Mouse (Mus musculus): ENCODE data around the gene Ntrk3. TPM values are rescaled to one million over a fixed set of nuclear protein-coding genes. Genes with fewer than 3 reads are reported as not detected.

Ntrk3 gene
- polyA plus RNA-seq, 1 experiment, result 91.5 TPM

DNA sequence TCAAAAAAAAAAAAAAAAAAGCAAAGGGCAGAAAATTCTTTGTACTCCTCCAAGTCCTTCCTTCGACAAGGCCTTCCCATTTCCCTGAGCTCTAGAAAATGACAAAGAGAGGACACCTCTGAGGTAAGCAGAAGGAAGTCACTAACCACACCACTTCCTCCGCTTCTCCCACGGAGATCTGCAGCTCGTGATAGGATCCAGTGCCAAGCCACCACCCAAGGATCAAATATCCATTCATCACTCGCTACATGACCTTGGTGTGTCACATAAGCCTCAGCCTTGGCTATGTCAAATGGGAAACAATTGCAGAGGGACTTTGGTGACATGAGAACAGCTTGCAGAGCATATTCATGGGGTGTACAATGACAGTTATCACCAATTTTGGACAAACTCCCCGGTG, 52.9 kb downstream of the Ntrk3 start:
- no peak for DNase-seq
- Histone ChIP-seq H3K4me1 (ENCODE audit: control insufficient read depth, insufficient read depth, low read length) (peaks cover 4% of the 10 kb centered on the region; the same call in 1 of the 2 replicates), H3K4me3 (replicated peaks; ENCODE audit: insufficient read depth, low read depth, low read length) (no peak overlapping the region), H3K27me3 (ENCODE audit: control insufficient read depth, insufficient read depth, low read length) (no peaks in the 10 kb centered on the region), H3K27ac (ENCODE audit: insufficient read depth, low read length) (no peak overlapping the region)
- no peak for TF ChIP-seq POLR2A (IDR thresholded peaks at IDR 0.05; ENCODE audit: borderline replicate concordance, insufficient read depth, low read length)
- no peak for TF ChIP-seq CTCF (IDR thresholded peaks at IDR 0.05; ENCODE audit: borderline replicate concordance, insufficient read depth, low read depth, low read length)
- WGBS, result 78% methylated on average over 6 of the region's 6 CpGs

DNA sequence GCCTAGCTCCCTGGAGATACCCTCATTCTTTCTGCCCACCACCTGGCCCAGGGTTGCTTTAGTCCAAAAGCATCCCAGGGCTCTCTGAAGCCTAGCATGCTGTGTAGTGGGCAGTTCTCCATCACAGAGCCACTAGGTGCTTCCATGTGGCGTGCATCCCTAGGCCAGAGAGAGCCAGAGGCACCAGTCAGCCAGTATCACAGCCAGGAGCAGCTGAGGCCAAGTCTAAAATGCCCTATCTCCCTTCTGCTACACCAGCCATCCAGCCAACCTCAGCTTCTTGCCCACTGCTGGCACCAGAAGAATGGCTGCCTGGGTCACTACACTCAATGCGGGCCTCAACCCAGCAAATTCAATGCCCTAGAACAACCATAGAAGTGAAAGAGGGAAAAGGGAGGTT, 56.9 kb downstream of the Ntrk3 start:
- no peak overlapping the region for H3K4me3 ChIP-seq (replicated peaks; ENCODE audit: insufficient read depth, low read depth, low read length)
- no peak for TF ChIP-seq CTCF (IDR thresholded peaks at IDR 0.05; ENCODE audit: borderline replicate concordance, insufficient read depth, low read depth, low read length)
- TF ChIP-seq POLR2A (IDR thresholded peaks at IDR 0.05; ENCODE audit: borderline replicate concordance, insufficient read depth, low read length), result no peak
- WGBS, result 26% methylated on average over 2 of the region's 2 CpGs
- peak in 1 of 2 experiments; percentile 42 for DNase-seq
- H3K27ac ChIP-seq (ENCODE audit: insufficient read depth, low read length), result no peak overlapping the region
- H3K27me3 ChIP-seq (ENCODE audit: control insufficient read depth, insufficient read depth, low read length), result no peaks in the 10 kb centered on the region
- H3K4me1 ChIP-seq (ENCODE audit: control insufficient read depth, insufficient read depth, low read length), result peaks cover 4% of the 10 kb centered on the region; the same call in 1 of the 2 replicates

DNA sequence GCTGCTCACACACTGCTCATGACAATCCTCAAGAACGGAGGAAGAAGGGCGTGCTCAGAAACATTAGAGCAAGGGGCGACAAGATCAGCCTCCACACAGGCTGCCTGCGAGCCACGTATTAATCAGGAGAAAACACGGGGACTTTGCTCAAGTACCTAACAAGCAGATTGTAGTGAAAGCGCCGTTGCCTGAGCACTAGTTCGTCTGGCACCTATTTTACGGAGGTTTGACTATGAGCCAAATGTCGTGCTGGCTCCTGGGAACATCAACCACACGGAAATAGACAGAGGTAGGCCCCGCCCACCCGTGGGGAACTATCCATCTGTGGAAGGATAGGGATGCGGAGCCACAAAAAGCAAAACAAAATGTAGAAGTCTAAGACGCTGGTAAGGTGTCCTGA, 68.4 kb downstream of the Ntrk3 start:
- WGBS, result 70% methylated on average over 16 of the region's 16 CpGs
- Histone ChIP-seq H3K27ac (ENCODE audit: insufficient read depth, low read length) (no peak overlapping the region), H3K27me3 (ENCODE audit: control insufficient read depth, insufficient read depth, low read length) (no peaks in the 10 kb centered on the region), H3K4me1 (ENCODE audit: control insufficient read depth, insufficient read depth, low read length) (no peaks in the 10 kb centered on the region), H3K4me3 (replicated peaks; ENCODE audit: insufficient read depth, low read depth, low read length) (no peak overlapping the region)
- TF ChIP-seq POLR2A (IDR thresholded peaks at IDR 0.05; ENCODE audit: borderline replicate concordance, insufficient read depth, low read length), result no peak
- TF ChIP-seq CTCF (IDR thresholded peaks at IDR 0.05; ENCODE audit: borderline replicate concordance, insufficient read depth, low read depth, low read length), result no peak
- DNase-seq, result no peak

GRCm38 (mm10) chr7:78668916-78669315, 68.9 kb downstream of the Ntrk3 start:
- TF ChIP-seq POLR2A (IDR thresholded peaks at IDR 0.05; ENCODE audit: borderline replicate concordance, insufficient read depth, low read length) (no peak), CTCF (IDR thresholded peaks at IDR 0.05; ENCODE audit: borderline replicate concordance, insufficient read depth, low read depth, low read length) (no peak)
- no peak overlapping the region for H3K27ac ChIP-seq (ENCODE audit: insufficient read depth, low read length)
- WGBS, result 88% methylated on average over 6 of the region's 6 CpGs

DNA sequence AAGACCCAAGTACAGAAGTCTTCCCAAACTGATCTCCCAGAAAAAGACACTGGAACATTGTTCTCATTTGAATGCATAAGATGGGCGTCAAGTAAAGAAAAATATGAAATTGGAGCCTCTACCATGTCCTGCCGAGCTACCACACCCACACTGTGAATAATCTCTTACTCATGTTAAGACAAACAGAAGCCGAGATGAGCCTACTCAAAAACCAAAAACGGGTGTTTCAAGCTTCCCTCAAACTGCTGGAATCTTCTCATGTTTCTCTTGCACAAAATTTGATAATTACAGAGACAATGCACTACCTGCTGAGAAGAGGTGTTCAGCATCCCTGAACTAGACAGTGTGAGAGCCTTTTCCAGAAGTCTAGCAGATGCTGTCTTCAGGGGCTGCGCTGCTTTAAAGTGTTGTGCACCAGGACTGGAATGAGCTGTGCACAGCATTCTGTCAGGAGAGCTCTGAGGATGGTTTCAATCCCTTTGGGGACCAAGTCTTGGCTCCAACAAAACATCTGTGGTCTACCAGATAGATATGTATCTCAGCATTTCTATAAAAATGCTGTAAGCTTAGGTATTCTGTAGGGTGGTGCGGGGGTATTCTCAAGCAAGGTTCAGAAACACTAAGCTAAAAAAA, 69.7 kb downstream of the Ntrk3 start:
- 87% methylated on average over 6 of the region's 6 CpGs for WGBS
- no peak for TF ChIP-seq CTCF (IDR thresholded peaks at IDR 0.05; ENCODE audit: borderline replicate concordance, insufficient read depth, low read depth, low read length)
- TF ChIP-seq POLR2A (IDR thresholded peaks at IDR 0.05; ENCODE audit: borderline replicate concordance, insufficient read depth, low read length), result no peak
- Histone ChIP-seq H3K27me3 (ENCODE audit: control insufficient read depth, insufficient read depth, low read length) (no peaks in the 10 kb centered on the region), H3K4me1 (ENCODE audit: control insufficient read depth, insufficient read depth, low read length) (no peaks in the 10 kb centered on the region), H3K27ac (ENCODE audit: insufficient read depth, low read length) (no peak overlapping the region), H3K4me3 (replicated peaks; ENCODE audit: insufficient read depth, low read depth, low read length) (no peak overlapping the region)
- DNase-seq, result no peak

More at GRCm38 (mm10) chr7:78668916-78669315, 68.9 kb downstream of the Ntrk3 start:
- no peaks in the 10 kb centered on the region for H3K27me3 ChIP-seq (ENCODE audit: control insufficient read depth, insufficient read depth, low read length)
- H3K4me1 ChIP-seq (ENCODE audit: control insufficient read depth, insufficient read depth, low read length), result no peaks in the 10 kb centered on the region
- DNase-seq, result no peak
- H3K4me3 ChIP-seq (replicated peaks; ENCODE audit: insufficient read depth, low read depth, low read length), result no peak overlapping the region

- TF ChIP-seq CTCF (IDR thresholded peaks at IDR 0.05; ENCODE audit: borderline replicate concordance, insufficient read depth, low read depth, low read length), result no peak
- no peak for TF ChIP-seq POLR2A (IDR thresholded peaks at IDR 0.05; ENCODE audit: borderline replicate concordance, insufficient read depth, low read length)
- no peak overlapping the region for H3K4me3 ChIP-seq (replicated peaks; ENCODE audit: insufficient read depth, low read depth, low read length)
- no peak for DNase-seq
- H3K4me1 ChIP-seq (ENCODE audit: control insufficient read depth, insufficient read depth, low read length), result peaks cover 11% of the 10 kb centered on the region
- no peak overlapping the region for H3K27ac ChIP-seq (ENCODE audit: insufficient read depth, low read length)
- WGBS, result 58% methylated on average over 7 of the region's 7 CpGs
- H3K27me3 ChIP-seq (ENCODE audit: control insufficient read depth, insufficient read depth, low read length), result no peaks in the 10 kb centered on the region
Observed at GRCm38 (mm10) chr7:78660832-78661231, 77.0 kb downstream of the Ntrk3 start.

DNA sequence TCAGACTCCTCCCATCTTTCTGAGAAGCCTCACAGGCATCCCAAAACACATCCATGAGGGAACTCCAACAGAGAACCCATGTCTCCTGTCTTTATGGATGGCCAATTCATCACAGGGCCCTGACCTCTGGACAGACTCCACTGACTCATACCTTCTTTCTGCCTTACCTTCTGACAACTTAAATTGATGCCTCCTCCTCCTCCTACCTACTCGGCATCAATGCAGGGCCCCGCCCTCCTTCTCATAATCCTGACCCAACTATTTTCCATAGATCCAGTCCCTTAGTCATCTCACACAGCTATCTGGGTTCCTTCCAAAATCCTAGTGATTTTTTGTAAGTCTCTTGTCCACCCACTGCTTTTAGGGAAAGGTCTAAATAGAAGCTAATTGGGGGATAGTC, 78.0 kb downstream of the Ntrk3 start:
- H3K27me3 ChIP-seq (ENCODE audit: control insufficient read depth, insufficient read depth, low read length), result no peaks in the 10 kb centered on the region
- H3K4me1 ChIP-seq (ENCODE audit: control insufficient read depth, insufficient read depth, low read length), result peaks cover 11% of the 10 kb centered on the region
- TF ChIP-seq POLR2A (IDR thresholded peaks at IDR 0.05; ENCODE audit: borderline replicate concordance, insufficient read depth, low read length) (no peak), CTCF (IDR thresholded peaks at IDR 0.05; ENCODE audit: borderline replicate concordance, insufficient read depth, low read depth, low read length) (no peak)
- no peak overlapping the region for H3K4me3 ChIP-seq (replicated peaks; ENCODE audit: insufficient read depth, low read depth, low read length)
- 88% methylated on average over 2 of the region's 2 CpGs for WGBS
- no peak for DNase-seq
- H3K27ac ChIP-seq (ENCODE audit: insufficient read depth, low read length), result no peak overlapping the region

DNA sequence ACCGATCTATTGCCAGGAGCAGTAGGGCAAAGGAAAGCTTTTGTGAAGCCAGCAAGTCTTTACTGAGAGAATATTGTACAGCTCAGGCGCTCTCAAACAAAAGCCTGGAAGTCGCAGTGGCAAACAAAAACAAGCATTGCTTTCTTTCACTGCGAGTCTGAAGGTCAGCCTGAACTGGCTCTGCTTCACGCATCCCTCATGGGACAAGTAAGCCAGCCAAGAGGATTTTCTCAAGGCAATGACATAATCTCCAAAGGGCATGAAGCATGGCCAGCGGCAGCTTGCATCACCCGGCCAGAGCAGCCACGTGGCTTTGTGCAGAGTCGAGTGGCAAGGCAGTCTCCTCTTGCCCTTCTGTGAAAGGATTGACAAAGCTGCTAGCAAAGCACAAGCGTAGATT, 79.8 kb downstream of the Ntrk3 start:
- H3K4me1 ChIP-seq (ENCODE audit: control insufficient read depth, insufficient read depth, low read length), result peaks cover 11% of the 10 kb centered on the region
- WGBS, result 19% methylated on average over 10 of the region's 10 CpGs
- peak; percentile 29 to 41 for DNase-seq

More for the DNA sequence above, 79.8 kb downstream of the Ntrk3 start:
- Histone ChIP-seq H3K27ac (ENCODE audit: insufficient read depth, low read length) (no peak overlapping the region), H3K4me3 (replicated peaks; ENCODE audit: insufficient read depth, low read depth, low read length) (no peak overlapping the region), H3K27me3 (ENCODE audit: control insufficient read depth, insufficient read depth, low read length) (no peaks in the 10 kb centered on the region; the same call in 1 of the 2 replicates)
- no peak for TF ChIP-seq CTCF (IDR thresholded peaks at IDR 0.05; ENCODE audit: borderline replicate concordance, insufficient read depth, low read depth, low read length)
- no peak for TF ChIP-seq POLR2A (IDR thresholded peaks at IDR 0.05; ENCODE audit: borderline replicate concordance, insufficient read depth, low read length)

Data from cerebellum, adult 2 months (tissue).